Mouse (Mus musculus) forebrain, embryonic 10.5 days (tissue): Measurements from ENCODE around the gene Ei24. TPM values are rescaled to one million over a fixed set of nuclear protein-coding genes. Genes with fewer than 3 reads are reported as not detected.

Source experiments
- DNase-seq: peaks from one replicate; pipeline ENCODE4 v3.0.0-alpha.2; 2017; ENCODE audit warnings: low spot score; ENCODE audit errors: extremely low spot score
- H3K27ac ChIP-seq: fragments of 300-500 bp; sonication (generic); 2 replicates; pipeline ENCODE4 v1.5.1; 2016; ENCODE audit warnings: mild to moderate bottlenecking
- H3K27me3 ChIP-seq: fragments of 300-500 bp; sonication (generic); 2 replicates; pipeline ENCODE4 v1.6.1; 2016; ENCODE audit warnings: mild to moderate bottlenecking; ENCODE audit not compliant: poor library complexity, severe bottlenecking
- H3K36me3 ChIP-seq: fragments of 300-500 bp; sonication (generic); replicated peaks from 2 replicates; pipeline ENCODE4 v1.6.1; 2016; ENCODE audit warnings: mild to moderate bottlenecking, moderate library complexity
- H3K4me1 ChIP-seq: fragments of 300-500 bp; sonication (generic); 2 replicates; pipeline ENCODE4 v1.6.1; 2016
- H3K4me3 ChIP-seq: fragments of 300-500 bp; sonication (generic); 2 replicates; pipeline ENCODE4 v1.5.1; 2016; ENCODE audit warnings: mild to moderate bottlenecking, moderate library complexity
- H3K9me3 ChIP-seq: fragments of 300-500 bp; sonication (generic); 2 replicates; pipeline ENCODE4 v1.6.1; 2016; ENCODE audit warnings: mild to moderate bottlenecking, moderate library complexity
- WGBS: fragments of 180-500 bp; shearing (Covaris S2); methylation state at CpG from one replicate; pipeline ENCODE4 v1.1.7; 2016; 5-methylcytosine and 5-hydroxymethylcytosine counted together
- polyA plus RNA-seq: library from polyadenylated mRNA; unstranded; fragments of >200 nt; fragmentation: Nextera tagmentation; extraction: Ambion mirVana; gene quantifications from 2 replicates; pipeline ENCODE4 v1.2.1, GENCODE M21; 2016

Gene Ei24
- polyA plus RNA-seq, 1 experiment from 2014 or later: 106 TPM

DNA sequence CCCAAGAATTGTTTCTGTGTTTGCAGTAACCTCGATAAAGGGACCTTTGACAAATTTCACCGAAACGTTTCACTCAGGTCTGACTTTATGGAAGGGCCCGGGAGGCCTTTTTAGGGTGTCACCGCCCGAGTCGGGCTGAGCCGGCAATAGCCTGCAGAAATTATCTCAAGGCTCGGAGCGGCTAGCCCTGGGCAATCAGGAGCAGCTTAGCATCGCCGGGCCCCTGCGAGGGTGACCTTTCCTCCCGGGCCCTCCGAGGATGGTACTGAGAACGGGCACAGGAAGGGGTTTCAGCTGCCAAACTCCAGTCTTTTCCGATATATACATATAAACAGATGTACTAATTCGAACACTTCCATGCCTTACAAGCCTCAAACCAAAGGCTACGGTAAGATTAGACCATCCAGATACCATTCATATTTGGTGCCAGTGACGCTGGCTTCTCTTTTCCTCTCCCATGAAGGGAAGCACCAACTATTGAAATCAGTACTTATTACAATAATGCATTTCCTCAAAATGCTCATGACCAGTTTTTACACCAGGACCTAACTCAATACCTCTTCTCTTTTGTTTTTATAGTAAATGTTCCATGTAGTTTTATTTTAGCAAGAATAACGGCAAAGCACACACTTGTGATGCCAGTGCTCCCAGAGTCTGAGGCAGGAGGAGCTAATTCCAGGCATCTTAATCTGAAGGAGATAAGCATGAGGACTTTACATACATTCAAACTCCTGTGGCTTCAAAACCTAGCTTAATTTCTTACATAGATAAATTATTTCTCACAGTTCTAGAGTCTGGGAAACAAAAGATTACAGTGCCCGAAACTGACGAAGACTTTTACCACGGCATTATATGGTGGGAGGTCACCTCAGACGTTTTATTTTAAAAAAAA, 28.8 kb downstream of the Ei24 start:
- Histone ChIP-seq H3K36me3 (peaks cover 19% of the 10 kb centered on the region), H3K9me3 (no peaks in the 10 kb centered on the region), H3K27ac (peak overlapping the region; percentile 91), H3K27me3 (no peaks in the 10 kb centered on the region), H3K4me3 (peak overlapping the region; percentile 97), H3K4me1 (peaks cover 20% of the 10 kb centered on the region)
- DNase-seq: no peak
- 17% methylated on average over 25 of the region's 25 CpGs for WGBS

DNA sequence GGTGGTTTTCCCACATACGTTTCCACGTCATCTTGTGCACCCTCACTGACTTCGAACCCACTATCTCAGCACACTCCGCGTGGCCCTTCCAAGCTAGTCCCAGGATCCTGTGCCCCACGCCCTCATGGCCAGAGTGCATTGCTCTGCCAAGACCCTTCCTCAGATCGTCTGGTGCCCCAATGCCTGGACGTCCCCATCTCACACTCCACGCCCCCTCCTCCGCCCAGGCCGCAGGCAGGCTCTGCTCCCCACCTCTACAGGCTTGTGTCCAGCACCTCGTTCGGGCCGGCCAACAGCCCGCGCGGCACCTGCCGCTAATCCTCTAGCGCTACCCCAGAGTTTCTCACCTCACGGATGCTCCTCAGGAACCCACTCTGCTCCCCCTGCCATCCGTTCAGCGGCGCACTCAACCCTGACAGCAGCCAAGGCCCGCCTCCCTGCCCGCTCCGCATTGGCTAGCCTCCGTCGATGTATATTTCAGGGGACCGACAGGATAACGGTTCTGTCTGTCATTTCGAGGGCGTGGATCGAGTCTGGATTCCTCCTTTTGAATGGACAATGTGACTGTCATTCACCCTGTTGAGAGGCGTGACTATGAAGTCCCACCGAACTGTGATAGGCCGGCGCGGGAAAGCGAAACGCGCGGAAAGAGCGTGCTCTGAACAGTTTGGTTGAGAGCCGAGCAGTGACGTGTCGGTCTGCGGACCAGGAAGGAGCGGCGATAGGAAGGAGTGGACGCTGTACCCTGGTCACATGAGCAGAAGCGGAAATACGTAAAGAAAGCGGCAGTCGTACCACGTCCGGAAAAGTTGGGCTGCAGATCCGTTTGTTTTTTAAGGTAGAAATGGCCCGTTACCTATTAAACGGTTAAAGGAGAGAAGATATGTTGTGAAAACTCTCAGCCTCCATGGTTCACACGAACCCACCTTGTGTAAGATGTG, 29.7 kb downstream of the Ei24 start, which contains the start of gene Stt3a:
TSS of gene Stt3a (minus strand) at position 477 of the 941 bp plus-strand sequence.
- WGBS: under 1% methylated on average over 60 of the region's 60 CpGs
- H3K4me3 ChIP-seq: peak within 1 kb of the TSS; percentile 97
- peaks cover 20% of the 10 kb centered on the region for H3K4me1 ChIP-seq
- no peaks in the 10 kb centered on the region for H3K9me3 ChIP-seq
- DNase-seq: peak; percentile 99
- H3K27me3 ChIP-seq: no peaks in the 10 kb centered on the region
- peaks cover 29% of the 10 kb centered on the region for H3K36me3 ChIP-seq
- peak within 1 kb of the TSS; percentile 91 for H3K27ac ChIP-seq

DNA sequence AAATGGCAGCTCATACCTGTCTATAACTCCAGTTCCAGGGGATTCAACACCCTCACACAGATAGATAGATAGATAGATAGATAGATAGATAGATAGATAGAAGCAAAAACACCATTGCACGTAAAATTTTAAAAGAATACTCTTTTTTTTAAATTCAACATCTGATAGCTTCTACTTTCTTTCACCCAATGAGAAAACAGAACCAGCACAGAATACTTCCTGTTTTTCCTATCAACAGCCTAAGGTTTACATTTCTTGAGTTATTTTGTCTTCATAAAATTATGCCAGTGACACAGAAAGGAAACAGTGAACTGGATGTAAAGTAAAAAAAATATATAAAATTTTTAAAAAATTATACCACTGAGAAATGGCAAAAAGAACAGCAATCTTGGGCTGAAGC, 32.8 kb downstream of the Ei24 start:
- no peaks in the 10 kb centered on the region for H3K9me3 ChIP-seq
- no peak overlapping the region for H3K4me3 ChIP-seq
- 91% methylated on average over 1 of the region's 1 CpGs for WGBS
- H3K4me1 ChIP-seq: peaks cover 20% of the 10 kb centered on the region
- no peak overlapping the region for H3K27ac ChIP-seq
- peaks cover 56% of the 10 kb centered on the region for H3K36me3 ChIP-seq
- DNase-seq: no peak
- H3K27me3 ChIP-seq: no peaks in the 10 kb centered on the region

Other genes with a start within 250 kb of the Ei24 start
- not detected in 2 replicates for gene Gm17689, start 214.8 kb downstream of the Ei24 start, polyA plus RNA-seq
- gene A630095E13Rik, start 154.0 kb downstream of the Ei24 start, polyA plus RNA-seq: not detected in 2 replicates
- gene Acrv1, start 104.2 kb downstream of the Ei24 start, polyA plus RNA-seq: not detected in 2 replicates
- 65.2 and 65.6 TPM in 2 replicates for gene Chek1, start 70.3 kb downstream of the Ei24 start, polyA plus RNA-seq
- 158 and 173 TPM in 2 replicates for gene Stt3a, start 29.7 kb downstream of the Ei24 start, polyA plus RNA-seq
- gene Fez1, start 24.5 kb upstream of the Ei24 start, polyA plus RNA-seq: 184 and 186 TPM in 2 replicates